Mouse (Mus musculus): ENCODE data around the gene Prickle4. TPM values are rescaled to one million over a fixed set of nuclear protein-coding genes. Genes with fewer than 3 reads are reported as not detected.

Prickle4 gene
- polyA plus RNA-seq, 1 experiment from 2014 or later: 0.42 TPM

GRCm38 (mm10) chr17:47730633-47731575, 36.4 kb upstream of the Prickle4 start:
- H3K4me3 ChIP-seq (replicated peaks): no peak overlapping the region
- H3K27ac ChIP-seq: no peak overlapping the region
- H3K36me3 ChIP-seq: no peaks in the 10 kb centered on the region
- H3K4me1 ChIP-seq: no peaks in the 10 kb centered on the region
- no peaks in the 10 kb centered on the region for H3K27me3 ChIP-seq (replicated peaks)
- no peaks in the 10 kb centered on the region for H3K9me3 ChIP-seq
- H3K4me2 ChIP-seq: no peak overlapping the region
- no peak for ATAC-seq (ENCODE audit: insufficient read depth, low FRiP score, low read depth)
- 54% methylated on average over 24 of the region's 24 CpGs for WGBS
- H3K9ac ChIP-seq: no peak overlapping the region

- ATAC-seq (ENCODE audit: insufficient read depth, low FRiP score, low read depth): 0 out of 2 replicates have a peak, but pooled peaks have one; percentile 37
- no peak within 1 kb of the TSS for H3K9ac ChIP-seq
- H3K4me2 ChIP-seq: no peak within 1 kb of the TSS
- no peaks in the 10 kb centered on the region for H3K4me1 ChIP-seq
- 69% methylated on average over 11 of the region's 11 CpGs for WGBS
- H3K36me3 ChIP-seq: no peaks in the 10 kb centered on the region
- H3K27me3 ChIP-seq (replicated peaks): no peaks in the 10 kb centered on the region
- H3K27ac ChIP-seq: no peak within 1 kb of the TSS
- no peak within 1 kb of the TSS for H3K4me3 ChIP-seq (replicated peaks)
- H3K9me3 ChIP-seq: no peaks in the 10 kb centered on the region
Measured at GRCm38 (mm10) chr17:47726566-47726965, 32.0 kb upstream of the Prickle4 start, which contains the start of gene Pgc. TSS of gene Pgc (plus strand) at chr17:47726842.

GRCm38 (mm10) chr17:47721183-47721582, 26.6 kb upstream of the Prickle4 start:
- H3K4me3 ChIP-seq (replicated peaks): no peak overlapping the region
- no peak overlapping the region for H3K9ac ChIP-seq
- no peaks in the 10 kb centered on the region for H3K4me1 ChIP-seq
- H3K9me3 ChIP-seq: no peaks in the 10 kb centered on the region
- ATAC-seq (ENCODE audit: insufficient read depth, low FRiP score, low read depth): no peak
- H3K36me3 ChIP-seq: no peaks in the 10 kb centered on the region
- no peak overlapping the region for H3K27ac ChIP-seq
- H3K27me3 ChIP-seq (replicated peaks): no peaks in the 10 kb centered on the region
- H3K4me2 ChIP-seq: no peak overlapping the region
- 64% methylated on average over 4 of the region's 4 CpGs for WGBS

- ATAC-seq (ENCODE audit: insufficient read depth, low FRiP score, low read depth): no peak
- H3K4me2 ChIP-seq: no peak overlapping the region
- no peaks in the 10 kb centered on the region for H3K27me3 ChIP-seq (replicated peaks)
- no peak overlapping the region for H3K4me3 ChIP-seq (replicated peaks)
- H3K9ac ChIP-seq: no peak overlapping the region
- WGBS: 52% methylated on average over 3 of the region's 3 CpGs
- H3K4me1 ChIP-seq: no peaks in the 10 kb centered on the region; the same call in 1 of the 2 replicates
- H3K9me3 ChIP-seq: no peaks in the 10 kb centered on the region
- H3K36me3 ChIP-seq: no peaks in the 10 kb centered on the region
- H3K27ac ChIP-seq: no peak overlapping the region
Measured at GRCm38 (mm10) chr17:47715037-47715436, 20.5 kb upstream of the Prickle4 start.

- H3K27me3 ChIP-seq (replicated peaks): no peaks in the 10 kb centered on the region
- H3K4me2 ChIP-seq: no peak overlapping the region
- no peaks in the 10 kb centered on the region; the same call in none of the 2 replicates for H3K4me1 ChIP-seq
- no peak overlapping the region for H3K27ac ChIP-seq
- no peak overlapping the region for H3K9ac ChIP-seq
- H3K36me3 ChIP-seq: no peaks in the 10 kb centered on the region
- H3K4me3 ChIP-seq (replicated peaks): no peak overlapping the region
- 58% methylated on average over 10 of the region's 22 CpGs for WGBS
- ATAC-seq (ENCODE audit: insufficient read depth, low FRiP score, low read depth): no peak
- no peaks in the 10 kb centered on the region for H3K9me3 ChIP-seq
Measured at GRCm38 (mm10) chr17:47712889-47713571, 18.5 kb upstream of the Prickle4 start.

- WGBS: 52% methylated on average over 6 of the region's 6 CpGs
- Histone ChIP-seq H3K27me3 (replicated peaks) (no peaks in the 10 kb centered on the region), H3K4me2 (no peak overlapping the region), H3K4me1 (no peaks in the 10 kb centered on the region; the same call in none of the 2 replicates), H3K27ac (no peak overlapping the region), H3K9ac (no peak overlapping the region), H3K9me3 (no peaks in the 10 kb centered on the region), H3K4me3 (replicated peaks) (no peak overlapping the region), H3K36me3 (no peaks in the 10 kb centered on the region)
- ATAC-seq (ENCODE audit: insufficient read depth, low FRiP score, low read depth): peak; percentile 52
Measured at GRCm38 (mm10) chr17:47711883-47712282, 17.3 kb upstream of the Prickle4 start.

- 46% methylated on average over 3 of the region's 3 CpGs for WGBS
- no peak for ATAC-seq (ENCODE audit: insufficient read depth, low FRiP score, low read depth)
- Histone ChIP-seq H3K4me2 (no peak overlapping the region), H3K36me3 (no peaks in the 10 kb centered on the region), H3K4me1 (no peaks in the 10 kb centered on the region; the same call in none of the 2 replicates), H3K9ac (no peak overlapping the region), H3K9me3 (no peaks in the 10 kb centered on the region), H3K4me3 (replicated peaks) (no peak overlapping the region), H3K27me3 (replicated peaks) (no peaks in the 10 kb centered on the region), H3K27ac (no peak overlapping the region)
Measured at GRCm38 (mm10) chr17:47710036-47710435, 15.5 kb upstream of the Prickle4 start.

GRCm38 (mm10) chr17:47708972-47709371, 14.4 kb upstream of the Prickle4 start:
- no peak overlapping the region for H3K4me2 ChIP-seq
- 61% methylated on average over 4 of the region's 4 CpGs for WGBS
- no peaks in the 10 kb centered on the region; the same call in none of the 2 replicates for H3K4me1 ChIP-seq
- no peak overlapping the region for H3K9ac ChIP-seq
- no peaks in the 10 kb centered on the region for H3K27me3 ChIP-seq (replicated peaks)
- H3K4me3 ChIP-seq (replicated peaks): no peak overlapping the region
- ATAC-seq (ENCODE audit: insufficient read depth, low FRiP score, low read depth): no peak
- no peaks in the 10 kb centered on the region for H3K36me3 ChIP-seq
- no peaks in the 10 kb centered on the region for H3K9me3 ChIP-seq
- no peak overlapping the region for H3K27ac ChIP-seq

- 65% methylated on average over 3 of the region's 3 CpGs for WGBS
Measured at GRCm38 (mm10) chr17:47707961-47708360, 13.4 kb upstream of the Prickle4 start.

GRCm38 (mm10) chr17:47706196-47706595, 11.7 kb upstream of the Prickle4 start:
- Histone ChIP-seq H3K4me2 (no peak overlapping the region), H3K9ac (no peak overlapping the region), H3K27ac (no peak overlapping the region), H3K4me1 (peaks cover 9% of the 10 kb centered on the region; the same call in 1 of the 2 replicates), H3K4me3 (replicated peaks) (no peak overlapping the region), H3K27me3 (replicated peaks) (no peaks in the 10 kb centered on the region), H3K9me3 (no peaks in the 10 kb centered on the region), H3K36me3 (0 out of 2 replicates have a peak, but pooled peaks cover 5% of the 10 kb centered on the region)
- WGBS: 69% methylated on average over 1 of the region's 1 CpGs
- ATAC-seq (ENCODE audit: insufficient read depth, low FRiP score, low read depth): no peak

More at GRCm38 (mm10) chr17:47707961-47708360, 13.4 kb upstream of the Prickle4 start:
- H3K9me3 ChIP-seq: no peaks in the 10 kb centered on the region
- H3K27ac ChIP-seq: no peak overlapping the region
- no peaks in the 10 kb centered on the region for H3K27me3 ChIP-seq (replicated peaks)
- H3K4me3 ChIP-seq (replicated peaks): no peak overlapping the region
- no peak for ATAC-seq (ENCODE audit: insufficient read depth, low FRiP score, low read depth)
- no peak overlapping the region for H3K9ac ChIP-seq
- no peaks in the 10 kb centered on the region for H3K36me3 ChIP-seq
- H3K4me1 ChIP-seq: no peaks in the 10 kb centered on the region; the same call in none of the 2 replicates
- H3K4me2 ChIP-seq: no peak overlapping the region

- no peak overlapping the region for H3K9ac ChIP-seq
- ATAC-seq (ENCODE audit: insufficient read depth, low FRiP score, low read depth): no peak
- H3K4me3 ChIP-seq (replicated peaks): no peak overlapping the region
- 87% methylated on average over 4 of the region's 4 CpGs for WGBS
- H3K27me3 ChIP-seq (replicated peaks): no peaks in the 10 kb centered on the region
- H3K27ac ChIP-seq: no peak overlapping the region
- H3K4me2 ChIP-seq: no peak overlapping the region
- H3K9me3 ChIP-seq: no peaks in the 10 kb centered on the region
- 0 out of 2 replicates have a peak, but pooled peaks cover 5% of the 10 kb centered on the region for H3K36me3 ChIP-seq
- H3K4me1 ChIP-seq: peaks cover 9% of the 10 kb centered on the region
Measured at GRCm38 (mm10) chr17:47704692-47705091, 10.2 kb upstream of the Prickle4 start.

GRCm38 (mm10) chr17:47703556-47703955, 9.0 kb upstream of the Prickle4 start:
- Histone ChIP-seq H3K4me1 (peaks cover 9% of the 10 kb centered on the region; the same call in 1 of the 2 replicates), H3K27ac (no peak overlapping the region), H3K4me2 (no peak overlapping the region), H3K9ac (no peak overlapping the region), H3K36me3 (0 out of 2 replicates have a peak, but pooled peaks cover 5% of the 10 kb centered on the region), H3K9me3 (no peaks in the 10 kb centered on the region), H3K4me3 (replicated peaks) (no peak overlapping the region), H3K27me3 (replicated peaks) (no peaks in the 10 kb centered on the region)
- 40% methylated on average over 20 of the region's 20 CpGs for WGBS
- ATAC-seq (ENCODE audit: insufficient read depth, low FRiP score, low read depth): no peak
